Mouse (Mus musculus): Measurements from ENCODE around the gene Gpr137c.
A peak's percentile ranks its signal among the peaks of the same experiment; 100 is the strongest.

Gpr137c gene

GRCm38 (mm10) chr14:45303939-45304338 is 84.4 kb downstream of the Gpr137c start:
- DNase-seq, result no peak

- no peak for DNase-seq
Observed at GRCm38 (mm10) chr14:45304389-45304788, 84.9 kb downstream of the Gpr137c start.

GRCm38 (mm10) chr14:45305852-45306251 is 86.3 kb downstream of the Gpr137c start:
- DNase-seq, result no peak

GRCm38 (mm10) chr14:45307630-45308328 is 88.3 kb downstream of the Gpr137c start:
- no peak for DNase-seq

GRCm38 (mm10) chr14:45309646-45310045 is 90.1 kb downstream of the Gpr137c start:
- DNase-seq, result peak; percentile 55

- no peak for DNase-seq
Observed at GRCm38 (mm10) chr14:45310101-45310500, 90.6 kb downstream of the Gpr137c start.

GRCm38 (mm10) chr14:45316927-45317326 is 97.4 kb downstream of the Gpr137c start:
- DNase-seq, result no peak

- no peak for DNase-seq
Observed at GRCm38 (mm10) chr14:45317921-45318411, 98.4 kb downstream of the Gpr137c start.

GRCm38 (mm10) chr14:45318426-45319236 is 99.1 kb downstream of the Gpr137c start, which contains the start of gene Ero1l:
Ero1l (minus strand) TSS chr14:45318771.
- DNase-seq, result peak; percentile 90

- no peak for DNase-seq
Observed at GRCm38 (mm10) chr14:45319237-45319610, 99.7 kb downstream of the Gpr137c start.

- DNase-seq, result no peak
Observed at GRCm38 (mm10) chr14:45320111-45320510, 100.6 kb downstream of the Gpr137c start.

- DNase-seq, result no peak
Observed at GRCm38 (mm10) chr14:45321067-45321466, 101.5 kb downstream of the Gpr137c start.

GRCm38 (mm10) chr14:45321622-45322021 is 102.1 kb downstream of the Gpr137c start:
- DNase-seq, result no peak

- DNase-seq, result no peak
Observed at GRCm38 (mm10) chr14:45322450-45322849, 102.9 kb downstream of the Gpr137c start.

GRCm38 (mm10) chr14:45323320-45323719 is 103.8 kb downstream of the Gpr137c start:
- no peak for DNase-seq

- no peak for DNase-seq
Observed at GRCm38 (mm10) chr14:45325471-45325870, 106.0 kb downstream of the Gpr137c start.

- no peak for DNase-seq
Observed at GRCm38 (mm10) chr14:45328072-45328713, 108.7 kb downstream of the Gpr137c start.

- DNase-seq, result no peak
Observed at GRCm38 (mm10) chr14:45329018-45329588, 109.6 kb downstream of the Gpr137c start.

GRCm38 (mm10) chr14:45329589-45330181 is 110.2 kb downstream of the Gpr137c start, which contains the start of gene Psmc6:
Psmc6 (plus strand) TSS chr14:45329788.
- peak; percentile 95 for DNase-seq

Measured in kidney, postnatal 10 days (tissue).